Mouse (Mus musculus): ENCODE results near the gene Pcnx2.
A peak's percentile ranks its signal among the peaks of the same experiment; 100 is the strongest.

Pcnx2 gene

GRCm38 (mm10) chr8:125898899-125899298 is 782 bp upstream of the Pcnx2 start:
- peak; percentile 22 for DNase-seq (ENCODE audit: low read depth, low spot score)

- DNase-seq (ENCODE audit: low read depth, low spot score), result no peak
Measured at GRCm38 (mm10) chr8:125897388-125897787, 729 bp downstream of the Pcnx2 start.

GRCm38 (mm10) chr8:125889920-125890319 is 8.2 kb downstream of the Pcnx2 start:
- no peak for DNase-seq (ENCODE audit: low read depth, low spot score)

- DNase-seq (ENCODE audit: low read depth, low spot score), result no peak
Measured at GRCm38 (mm10) chr8:125887549-125887948, 10.6 kb downstream of the Pcnx2 start.

- DNase-seq (ENCODE audit: low read depth, low spot score), result no peak
Measured at GRCm38 (mm10) chr8:125880447-125880846, 17.7 kb downstream of the Pcnx2 start.

- no peak for DNase-seq (ENCODE audit: low read depth, low spot score)
Measured at GRCm38 (mm10) chr8:125873250-125873534, 24.9 kb downstream of the Pcnx2 start.

- DNase-seq (ENCODE audit: low read depth, low spot score), result no peak
Measured at GRCm38 (mm10) chr8:125872501-125873249, 25.4 kb downstream of the Pcnx2 start.

GRCm38 (mm10) chr8:125870821-125871321 is 27.2 kb downstream of the Pcnx2 start:
- DNase-seq (ENCODE audit: low read depth, low spot score), result peak; percentile 24

GRCm38 (mm10) chr8:125870179-125870702 is 27.9 kb downstream of the Pcnx2 start:
- no peak for DNase-seq (ENCODE audit: low read depth, low spot score)

- no peak for DNase-seq (ENCODE audit: low read depth, low spot score)
Measured at GRCm38 (mm10) chr8:125869739-125870138, 28.4 kb downstream of the Pcnx2 start.

- DNase-seq (ENCODE audit: low read depth, low spot score), result no peak
Measured at GRCm38 (mm10) chr8:125868552-125868951, 29.6 kb downstream of the Pcnx2 start.

GRCm38 (mm10) chr8:125866125-125866524 is 32.0 kb downstream of the Pcnx2 start:
- DNase-seq (ENCODE audit: low read depth, low spot score), result no peak

- DNase-seq (ENCODE audit: low read depth, low spot score), result no peak
Measured at GRCm38 (mm10) chr8:125857251-125857650, 40.9 kb downstream of the Pcnx2 start.

- no peak for DNase-seq (ENCODE audit: low read depth, low spot score)
Measured at GRCm38 (mm10) chr8:125856160-125856559, 42.0 kb downstream of the Pcnx2 start.

- DNase-seq (ENCODE audit: low read depth, low spot score), result no peak
Measured at GRCm38 (mm10) chr8:125854379-125854778, 43.7 kb downstream of the Pcnx2 start.

- DNase-seq (ENCODE audit: low read depth, low spot score), result no peak
Measured at GRCm38 (mm10) chr8:125853300-125853699, 44.8 kb downstream of the Pcnx2 start.

GRCm38 (mm10) chr8:125849181-125849580 is 48.9 kb downstream of the Pcnx2 start:
- no peak for DNase-seq (ENCODE audit: low read depth, low spot score)

- DNase-seq (ENCODE audit: low read depth, low spot score), result no peak
Measured at GRCm38 (mm10) chr8:125847842-125848241, 50.3 kb downstream of the Pcnx2 start.

- no peak for DNase-seq (ENCODE audit: low read depth, low spot score)
Measured at GRCm38 (mm10) chr8:125845281-125845680, 52.8 kb downstream of the Pcnx2 start.

GRCm38 (mm10) chr8:125843122-125843836 is 54.8 kb downstream of the Pcnx2 start:
- DNase-seq (ENCODE audit: low read depth, low spot score), result no peak

- no peak for DNase-seq (ENCODE audit: low read depth, low spot score)
Measured at GRCm38 (mm10) chr8:125842158-125842557, 56.0 kb downstream of the Pcnx2 start.

GRCm38 (mm10) chr8:125824688-125825087 is 73.4 kb downstream of the Pcnx2 start:
- DNase-seq (ENCODE audit: low read depth, low spot score), result no peak

- DNase-seq (ENCODE audit: low read depth, low spot score), result peak; percentile 45
Measured at GRCm38 (mm10) chr8:125823719-125824118, 74.4 kb downstream of the Pcnx2 start.

Data from CD4-positive helper T cell, adult 2 months (primary cell).